In the genomic region with DNA sequence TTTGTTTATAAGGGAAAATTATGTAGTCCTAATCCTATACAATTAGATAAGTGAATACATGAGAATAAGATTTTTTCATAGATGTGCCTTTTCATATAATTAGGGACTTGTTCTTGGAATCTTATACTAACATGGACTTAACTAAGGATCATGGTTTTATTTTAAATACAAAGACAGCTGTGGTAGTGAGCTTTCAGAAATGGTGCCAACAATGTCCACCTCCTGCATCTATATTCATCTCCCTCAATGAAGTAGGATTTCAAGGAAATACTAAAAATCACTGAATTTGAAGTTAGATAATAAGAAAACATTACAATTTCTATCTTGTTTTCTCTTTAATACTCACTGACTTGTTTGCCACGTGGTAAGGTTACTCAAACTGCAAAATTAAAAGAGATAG, we compare ENCODE assay signal across 23 mouse cellular contexts.
A peak's percentile ranks its signal among the peaks of the same experiment; 100 is the strongest.
DNase-seq lines count a peak whose midpoint lies in the region; ATAC-seq and TF ChIP-seq lines count a peak whose summit lies in the region.
"Had no signal": no experiment of that assay in that cellular context is flagged by ENCODE, and none has a peak within 500 bp of the region (broad histone marks: within the 10 kb centered on the region; RNA-seq: fewer than 3 reads in every experiment).

No protein-coding gene starts in this region.

- no peak for TF ChIP-seq POLR2A in cerebellum, adult 2 months (IDR thresholded peaks at IDR 0.05; ENCODE audit: borderline replicate concordance, insufficient read depth, low read length)

- WGBS in cerebellum, adult 2 months, result 45% methylated on average over 1 of the region's 1 CpGs

- no peak overlapping the region for H3K4me3 ChIP-seq in cerebellum, adult 2 months (replicated peaks; ENCODE audit: insufficient read depth, low read depth, low read length)
- H3K4me3 ChIP-seq: embryonic facial prominence, embryonic 10.5 days; embryonic facial prominence, embryonic 12.5 days; forebrain, embryonic 13.5 days; forebrain, embryonic 15.5 days had no signal

- DNase-seq in frontal cortex, postnatal 10 days (ENCODE audit: low spot score in 2 of 2), result no peak
- peak; percentile 8 for DNase-seq in right cerebral cortex, adult 18-20 months
- no peak for DNase-seq in right cerebral cortex, postnatal 36 days (ENCODE audit: low spot score in 2 of 2)
- DNase-seq in cerebellum, adult 2 months, result no peak
- DNase-seq: adrenal gland, adult 8-10 months; adrenal gland, postnatal 14 days; adrenal gland, postnatal 36 days; B cell, adult 2 months; cerebellum, adult 11 months; cerebellum, adult 18-20 months; cerebellum, adult 9-10 months; cerebellum, postnatal 10 days; cerebellum, postnatal 25 days; forebrain, postnatal 0 days had no signal

- H3K27ac ChIP-seq in cerebellum, adult 2 months (ENCODE audit: insufficient read depth, low read length), result no peak overlapping the region
- H3K27ac ChIP-seq: embryonic facial prominence, embryonic 10.5 days; embryonic facial prominence, embryonic 12.5 days; forebrain, embryonic 13.5 days; forebrain, embryonic 15.5 days had no signal

- ATAC-seq in frontal cortex, adult (ENCODE audit: low TSS enrichment), result peak; percentile 55; the same call in 1 of the 2 replicates
- ATAC-seq: activated CD4-positive, CD25-positive, alpha-beta regulatory T cell, adult 4 months; CD4-positive, CD25-positive, alpha-beta regulatory T cell, adult 4 months; forebrain, embryonic 13.5 days; forebrain, embryonic 15.5 days; forebrain, postnatal 0 days; Patski had no signal

- no peaks in the 10 kb centered on the region for H3K27me3 ChIP-seq in cerebellum, adult 2 months (ENCODE audit: control insufficient read depth, insufficient read depth, low read length)
- H3K27me3 ChIP-seq: CH12.LX; embryonic facial prominence, embryonic 12.5 days; forebrain, embryonic 13.5 days; forebrain, embryonic 15.5 days had no signal

- TF ChIP-seq CTCF in cerebellum, adult 2 months (IDR thresholded peaks at IDR 0.05; ENCODE audit: borderline replicate concordance, insufficient read depth, low read depth, low read length), result no peak

- no peaks in the 10 kb centered on the region for H3K4me1 ChIP-seq in cerebellum, adult 2 months (ENCODE audit: control insufficient read depth, insufficient read depth, low read length)
- H3K4me1 ChIP-seq: embryonic facial prominence, embryonic 10.5 days; embryonic facial prominence, embryonic 12.5 days; forebrain, embryonic 13.5 days; forebrain, embryonic 15.5 days had no signal
